Mouse (Mus musculus) naive thymus-derived CD4-positive, alpha-beta T cell, adult 2 months (primary cell): ENCODE data around the gene Gm12794.
"Not testable (repeated sequence)": the region's sequence is repeated elsewhere in the genome, so short reads cannot be mapped to it uniquely, and the experiment has no call there.

ENCODE experiments used
- DNase-seq: peaks from one replicate; pipeline ENCODE4 v3.0.0-alpha.2; 2011; ENCODE audit warnings: low read depth

Gene Gm12794

GRCm38 (mm10) chr4:101940107-101940506 lies at the start of gene Gm12794:
Gene Gm12794, plus strand, starts transcription at chr4:101940407.
- not testable (repeated sequence) for DNase-seq

DNA sequence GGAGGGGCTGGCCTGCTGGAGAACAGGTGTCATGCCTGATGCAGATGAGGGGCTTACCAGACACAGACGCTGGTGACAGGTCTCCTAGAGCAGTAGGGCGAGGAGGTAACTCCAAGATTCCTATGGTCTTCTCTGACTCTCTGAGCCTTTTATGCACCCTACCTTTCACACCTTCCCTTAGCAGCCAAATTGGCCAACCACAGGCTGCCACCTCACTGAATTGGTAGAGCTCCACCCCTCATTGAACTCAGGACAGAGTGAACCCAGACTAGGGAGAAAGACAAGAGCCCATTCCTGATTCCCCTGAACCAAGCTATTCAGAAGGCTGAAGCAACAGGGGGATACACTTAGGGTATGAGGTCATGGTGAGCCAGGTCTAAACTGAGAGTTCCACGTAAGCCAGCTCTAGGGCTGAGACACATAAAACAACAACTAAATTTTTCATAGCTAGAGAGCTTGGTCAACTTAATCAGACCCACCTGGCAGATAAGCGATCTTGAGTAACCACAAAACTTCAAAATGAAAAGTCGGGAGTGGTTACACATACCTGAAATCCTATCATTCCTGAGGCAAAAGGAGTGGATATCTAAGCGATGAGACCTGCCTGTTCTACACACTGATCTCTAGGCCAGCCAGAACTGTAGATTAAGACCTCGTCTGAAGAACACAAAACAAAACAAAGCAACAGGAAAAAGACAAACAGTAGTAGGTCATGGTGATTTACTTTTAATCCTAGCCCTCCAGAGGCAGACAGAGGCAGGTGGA lies 46.4 kb upstream of the Gm12794 start, which contains the start of gene C130073F10Rik:
C130073F10Rik (minus strand) TSS at position 134 of the 765 bp plus-strand sequence.
- no peak for DNase-seq

DNA sequence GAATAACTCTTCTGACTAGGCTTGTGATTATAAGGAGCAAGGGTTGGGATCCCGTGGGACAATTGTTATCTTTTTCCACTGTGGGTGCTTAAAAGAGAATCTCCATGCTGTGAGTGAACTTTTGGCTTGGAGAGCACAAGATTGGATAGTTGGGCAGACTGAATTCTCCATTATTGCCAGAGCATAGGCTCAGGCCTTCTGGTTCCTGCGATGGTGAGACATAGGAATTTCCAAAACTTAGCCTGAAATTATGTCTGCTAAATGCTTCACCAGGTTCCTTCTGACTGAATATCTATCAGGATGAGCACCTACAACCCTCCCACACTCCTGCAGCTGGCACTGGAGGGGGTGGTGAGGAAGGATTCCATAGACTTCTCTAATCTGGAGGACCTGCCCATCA lies 31.4 kb upstream of the Gm12794 start, which contains the start of gene Gm12800:
Gm12800 (plus strand) TSS at position 301 of the 400 bp plus-strand sequence.
- not testable (repeated sequence) for DNase-seq

DNA sequence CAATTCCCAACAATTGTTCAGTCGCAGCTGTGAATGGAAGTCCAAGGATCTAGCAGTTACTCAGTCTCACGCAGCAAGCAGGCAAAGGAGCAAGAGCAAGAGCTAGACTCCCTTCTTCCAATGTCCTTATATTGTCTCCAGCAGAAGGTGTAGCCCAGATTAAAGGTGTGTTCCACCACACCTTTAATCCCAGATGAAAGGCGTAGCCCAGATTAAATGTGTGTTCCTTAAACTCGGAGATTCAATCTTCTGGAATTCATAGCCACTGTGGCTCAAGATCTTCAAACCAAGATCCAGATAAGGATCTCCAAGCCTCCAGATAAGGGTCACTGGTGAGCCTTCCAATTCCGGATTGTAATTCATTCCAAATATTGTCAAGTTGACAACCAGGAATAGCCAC lies 40.7 kb downstream of the Gm12794 start, which contains the start of gene Gm12790:
Gm12790 (minus strand) TSS at position 101 of the 400 bp plus-strand sequence.
- DNase-seq, result not testable (repeated sequence)

DNA sequence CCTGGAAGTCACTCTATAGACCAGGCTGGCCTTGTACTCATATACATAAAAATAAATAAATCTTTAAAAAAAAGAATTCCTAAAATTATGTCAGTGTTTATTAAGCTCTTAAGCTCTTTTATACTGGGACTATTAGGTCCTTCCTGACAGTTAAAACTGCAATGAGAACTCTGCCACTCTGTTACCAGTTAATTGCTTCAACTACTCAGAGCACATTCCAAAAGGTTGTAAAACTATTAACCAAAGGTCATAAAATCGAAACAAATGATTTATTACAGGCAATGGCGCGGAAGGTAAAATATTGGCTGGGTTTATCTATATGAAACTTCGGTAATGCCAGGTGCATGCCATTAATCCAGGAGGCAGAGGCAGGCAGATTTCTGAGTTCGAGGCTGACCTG lies 45.5 kb downstream of the Gm12794 start:
- no peak for DNase-seq

DNA sequence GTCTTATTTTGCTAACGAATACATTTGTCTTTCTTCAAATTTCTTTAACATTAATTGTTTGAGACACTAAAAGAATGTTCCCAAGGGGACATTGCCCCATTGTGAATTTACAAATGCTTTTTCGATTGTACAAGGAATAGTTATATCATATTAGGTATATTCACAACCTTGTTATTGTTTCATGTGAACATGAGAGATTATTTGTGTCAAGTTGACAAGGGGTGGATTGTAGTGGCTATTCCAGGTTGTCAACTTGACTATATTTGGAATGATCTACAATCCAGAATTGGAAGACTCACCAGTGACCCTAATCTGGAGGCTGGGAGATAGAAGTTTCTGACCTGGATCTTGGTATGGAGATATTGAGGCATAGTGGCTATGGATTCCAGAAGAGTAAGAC lies 46.1 kb downstream of the Gm12794 start, which contains the start of gene Gm12789:
Gm12789 (plus strand) TSS at position 301 of the 400 bp plus-strand sequence.
- DNase-seq, result not testable (repeated sequence)
